Mouse (Mus musculus) limb, embryonic 10.5 days (tissue): ENCODE measurements around the gene Arl2bp. TPM values are rescaled to one million over a fixed set of nuclear protein-coding genes. Genes with fewer than 3 reads are reported as not detected.

Experiments
- DNase-seq: peaks from one replicate; pipeline ENCODE4 v3.0.0-alpha.2; 2017; ENCODE audit warnings: low spot score
- H3K27ac ChIP-seq: fragments of 300-500 bp; sonication (generic); 2 replicates; pipeline ENCODE4 v1.5.1; 2016; ENCODE audit warnings: mild to moderate bottlenecking
- H3K27me3 ChIP-seq: fragments of 300-500 bp; sonication (generic); 2 replicates; pipeline ENCODE4 v1.6.1; 2016; ENCODE audit warnings: low read depth, mild to moderate bottlenecking; ENCODE audit not compliant: poor library complexity, severe bottlenecking
- H3K36me3 ChIP-seq: fragments of 300-500 bp; sonication (generic); 2 replicates; pipeline ENCODE4 v1.6.1; 2016; ENCODE audit warnings: mild to moderate bottlenecking, moderate library complexity
- H3K4me1 ChIP-seq: fragments of 300-500 bp; sonication (generic); 2 replicates; pipeline ENCODE4 v1.6.1; 2016
- H3K4me3 ChIP-seq: fragments of 300-500 bp; sonication (generic); 2 replicates; pipeline ENCODE4 v1.5.1; 2016; ENCODE audit warnings: mild to moderate bottlenecking, moderate library complexity
- H3K9me3 ChIP-seq: fragments of 300-500 bp; sonication (generic); replicated peaks from 2 replicates; pipeline ENCODE4 v1.6.1; 2016; ENCODE audit warnings: mild to moderate bottlenecking
- WGBS: fragments of 180-500 bp; shearing (Covaris S2); methylation state at CpG from one replicate; pipeline ENCODE4 v1.1.7; 2016; 5-methylcytosine and 5-hydroxymethylcytosine counted together
- polyA plus RNA-seq: library from polyadenylated mRNA; unstranded; fragments of >200 nt; fragmentation: Nextera tagmentation; extraction: Ambion mirVana; gene quantifications from 2 replicates; pipeline ENCODE4 v1.2.1, GENCODE M21; 2016

The Arl2bp gene
- polyA plus RNA-seq, 1 experiment from 2014 or later, result 189 TPM

GRCm38 (mm10) chr8:94699366-94699765 is 33.0 kb downstream of the Arl2bp start:
- no peak for DNase-seq
- peaks cover 50% of the 10 kb centered on the region for H3K27me3 ChIP-seq
- no peaks in the 10 kb centered on the region for H3K36me3 ChIP-seq
- 78% methylated on average over 16 of the region's 16 CpGs for WGBS
- no peak overlapping the region for H3K4me3 ChIP-seq
- H3K4me1 ChIP-seq, result peaks cover 19% of the 10 kb centered on the region
- H3K9me3 ChIP-seq, result no peaks in the 10 kb centered on the region
- H3K27ac ChIP-seq, result no peak overlapping the region

DNA sequence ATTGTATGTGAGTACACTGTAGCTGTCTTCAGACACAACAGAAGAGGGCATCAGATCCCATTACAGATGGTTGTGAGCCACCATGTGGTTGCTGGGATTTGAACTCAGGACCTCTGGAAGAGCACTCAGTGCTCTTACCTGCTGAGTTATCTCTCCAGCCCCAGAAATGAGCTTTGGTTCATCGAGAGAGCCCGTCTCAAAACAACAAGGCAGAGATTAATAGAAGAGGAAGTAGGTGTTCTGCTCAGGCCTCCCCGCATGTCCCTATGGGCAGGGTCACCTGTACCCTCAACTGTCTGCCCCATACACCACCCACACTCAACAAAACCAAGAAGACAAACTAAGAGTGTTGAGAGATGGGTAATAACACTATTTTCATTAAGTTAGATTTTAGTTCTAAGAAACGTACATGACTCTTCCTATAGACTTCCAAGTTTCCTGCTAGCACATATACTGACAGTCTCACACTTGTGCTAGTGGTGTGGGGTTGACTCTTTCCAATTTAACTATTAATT is 34.1 kb downstream of the Arl2bp start:
- 90% methylated on average over 4 of the region's 4 CpGs for WGBS
- Histone ChIP-seq H3K9me3 (no peaks in the 10 kb centered on the region), H3K36me3 (no peaks in the 10 kb centered on the region), H3K27ac (no peak overlapping the region), H3K27me3 (peaks cover 39% of the 10 kb centered on the region), H3K4me3 (no peak overlapping the region), H3K4me1 (peaks cover 19% of the 10 kb centered on the region)
- DNase-seq, result no peak

DNA sequence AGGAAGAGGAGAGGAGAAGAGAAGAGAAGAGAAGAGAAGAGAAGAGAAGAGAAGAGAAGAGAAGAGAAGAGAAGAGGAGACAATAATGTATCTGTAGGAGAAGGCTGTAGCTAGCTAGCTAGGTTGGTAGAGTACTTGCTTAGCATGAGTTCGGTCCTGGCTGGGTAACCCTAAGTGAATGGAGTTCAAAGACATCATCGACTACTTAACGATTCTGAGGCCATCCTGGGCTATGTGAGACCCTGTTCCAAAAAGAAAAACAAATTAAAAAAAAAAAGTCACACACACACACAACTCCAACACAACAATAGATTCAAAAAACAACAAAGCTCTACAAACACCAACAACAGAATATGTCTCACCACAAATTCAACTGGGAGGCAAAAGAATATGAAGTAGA is 35.8 kb downstream of the Arl2bp start:
- WGBS, result 78% methylated on average over 3 of the region's 3 CpGs
- Histone ChIP-seq H3K9me3 (no peaks in the 10 kb centered on the region), H3K4me3 (peak overlapping the region; percentile 59; the same call in 1 of the 2 replicates)

GRCm38 (mm10) chr8:94702844-94703813 is 36.7 kb downstream of the Arl2bp start:
- Histone ChIP-seq H3K27me3 (peaks cover 12% of the 10 kb centered on the region), H3K27ac (no peak overlapping the region; the same call in 1 of the 2 replicates)

More for the DNA sequence above, 35.8 kb downstream of the Arl2bp start:
- H3K27ac ChIP-seq, result no peak overlapping the region
- peak; percentile 19 for DNase-seq
- no peaks in the 10 kb centered on the region for H3K36me3 ChIP-seq
- H3K27me3 ChIP-seq, result peaks cover 22% of the 10 kb centered on the region
- peaks cover 19% of the 10 kb centered on the region; the same call in 1 of the 2 replicates for H3K4me1 ChIP-seq

DNA sequence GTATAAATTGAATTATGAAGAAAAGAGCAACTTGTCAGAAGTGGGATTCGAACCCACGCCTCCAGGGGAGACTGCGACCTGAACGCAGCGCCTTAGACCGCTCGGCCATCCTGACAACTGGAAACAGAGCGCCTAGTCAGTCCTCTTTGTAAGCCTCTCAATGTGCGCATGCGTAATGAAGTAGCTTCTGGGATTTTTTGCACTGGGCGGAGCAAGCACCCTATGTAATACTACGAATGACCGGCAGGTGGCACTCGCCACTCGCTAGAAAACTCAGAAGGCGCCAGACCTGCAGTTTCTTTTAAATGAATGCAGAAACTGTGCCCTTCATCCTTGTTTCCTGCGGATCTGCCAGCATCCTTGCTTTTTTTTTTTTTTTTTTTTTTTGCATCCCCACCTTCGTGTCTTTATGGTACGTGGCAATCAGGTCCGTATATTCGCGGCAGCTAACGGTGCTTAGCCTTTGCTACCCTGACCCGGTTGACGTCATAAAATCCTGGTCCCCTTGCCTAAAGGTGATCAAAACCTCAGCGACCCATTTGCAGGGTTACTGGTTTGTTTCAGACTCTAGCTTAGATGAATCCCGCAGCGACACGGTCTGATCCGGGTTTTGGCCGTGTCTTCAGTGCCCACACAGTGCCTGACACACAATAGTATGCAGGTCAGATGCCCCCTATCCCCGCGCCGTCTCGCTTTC is 37.7 kb downstream of the Arl2bp start:
- H3K4me3 ChIP-seq, result peak overlapping the region; percentile 60
- peaks cover 8% of the 10 kb centered on the region; the same call in 1 of the 2 replicates for H3K27me3 ChIP-seq
- peaks cover 21% of the 10 kb centered on the region; the same call in 1 of the 2 replicates for H3K4me1 ChIP-seq
- peak; percentile 100 for DNase-seq
- H3K9me3 ChIP-seq, result no peaks in the 10 kb centered on the region
- H3K27ac ChIP-seq, result peak overlapping the region; percentile 30; the same call in 1 of the 2 replicates
- H3K36me3 ChIP-seq, result no peaks in the 10 kb centered on the region
- WGBS, result under 1% methylated on average over 35 of the region's 35 CpGs

More at GRCm38 (mm10) chr8:94702844-94703813, 36.7 kb downstream of the Arl2bp start:
- Histone ChIP-seq H3K4me3 (peak overlapping the region; percentile 59), H3K4me1 (peaks cover 21% of the 10 kb centered on the region; the same call in 1 of the 2 replicates), H3K36me3 (no peaks in the 10 kb centered on the region), H3K9me3 (no peaks in the 10 kb centered on the region)
- peak; percentile 85 for DNase-seq
- WGBS, result 1% methylated on average over 35 of the region's 35 CpGs

DNA sequence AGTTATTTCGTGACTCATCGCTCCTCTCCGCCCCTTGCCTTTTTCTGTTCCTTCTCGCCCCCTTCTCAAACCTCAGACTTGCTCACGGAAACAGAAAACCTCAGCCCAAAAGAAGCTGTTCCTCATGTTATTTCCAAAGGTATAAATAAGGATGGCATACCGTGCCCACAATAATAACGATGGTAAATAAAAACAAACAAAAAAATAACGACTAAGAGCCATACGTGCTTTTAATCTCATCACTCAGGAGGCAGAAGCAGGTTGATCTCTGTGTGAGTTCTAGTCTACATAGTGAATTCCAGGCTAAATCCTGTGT is 38.2 kb downstream of the Arl2bp start:
- Histone ChIP-seq H3K4me3 (peak overlapping the region; percentile 60), H3K27me3 (peaks cover 2% of the 10 kb centered on the region; the same call in 1 of the 2 replicates), H3K9me3 (no peaks in the 10 kb centered on the region), H3K27ac (peak overlapping the region; percentile 30; the same call in 1 of the 2 replicates), H3K4me1 (peaks cover 24% of the 10 kb centered on the region), H3K36me3 (no peaks in the 10 kb centered on the region)
- DNase-seq, result no peak
- 21% methylated on average over 9 of the region's 9 CpGs for WGBS

- WGBS, result 86% methylated on average over 10 of the region's 10 CpGs
- H3K27me3 ChIP-seq, result no peaks in the 10 kb centered on the region; the same call in 1 of the 2 replicates
Measured at GRCm38 (mm10) chr8:94705581-94706245, 39.3 kb downstream of the Arl2bp start.

DNA sequence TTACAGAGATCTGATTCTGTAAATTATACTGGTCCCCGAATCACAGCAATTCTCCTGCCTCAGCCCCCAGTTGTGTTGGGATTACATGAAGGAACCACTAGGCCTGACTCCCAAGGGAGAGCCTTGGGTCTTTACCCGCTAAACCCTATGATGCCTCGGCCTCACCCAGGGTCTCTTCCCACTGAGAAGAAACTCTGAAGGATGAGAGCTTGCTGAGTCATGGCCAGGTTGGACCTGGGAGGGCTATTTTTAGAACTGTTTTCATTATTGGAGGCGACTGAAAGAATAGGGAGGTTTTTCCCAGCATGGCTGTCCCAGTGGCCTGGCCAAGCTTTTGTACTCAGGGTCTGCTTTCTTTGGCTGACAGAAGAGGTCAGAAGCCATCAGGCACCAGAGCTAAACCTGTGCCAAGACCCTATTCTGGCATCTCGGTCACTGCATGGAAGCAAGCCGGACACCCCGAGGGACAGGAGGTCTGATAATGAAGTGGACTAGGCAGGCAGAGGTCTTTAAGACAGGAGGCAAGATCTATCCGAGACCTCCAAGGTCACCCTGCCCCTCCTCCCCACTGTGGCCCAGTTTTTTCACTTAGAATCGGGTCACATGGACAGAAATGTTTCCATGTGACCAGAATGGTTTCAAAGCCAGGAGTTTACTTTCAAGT is 40.5 kb downstream of the Arl2bp start:
- peaks cover 41% of the 10 kb centered on the region for H3K4me1 ChIP-seq
- peak; percentile 27 for DNase-seq
- no peaks in the 10 kb centered on the region; the same call in 1 of the 2 replicates for H3K27me3 ChIP-seq
- H3K27ac ChIP-seq, result no peak overlapping the region
- no peaks in the 10 kb centered on the region for H3K9me3 ChIP-seq
- H3K4me3 ChIP-seq, result no peak overlapping the region
- no peaks in the 10 kb centered on the region for H3K36me3 ChIP-seq
- WGBS, result 79% methylated on average over 9 of the region's 9 CpGs

More at GRCm38 (mm10) chr8:94705581-94706245, 39.3 kb downstream of the Arl2bp start:
- Histone ChIP-seq H3K27ac (no peak overlapping the region), H3K4me1 (peaks cover 33% of the 10 kb centered on the region), H3K9me3 (no peaks in the 10 kb centered on the region), H3K4me3 (no peak overlapping the region), H3K36me3 (no peaks in the 10 kb centered on the region)
- peak; percentile 29 for DNase-seq

GRCm38 (mm10) chr8:94710336-94710735 is 43.9 kb downstream of the Arl2bp start:
- DNase-seq, result peak; percentile 31
- 61% methylated on average over 8 of the region's 8 CpGs for WGBS
- Histone ChIP-seq H3K36me3 (no peaks in the 10 kb centered on the region), H3K4me1 (peaks cover 33% of the 10 kb centered on the region), H3K27me3 (no peaks in the 10 kb centered on the region; the same call in 1 of the 2 replicates), H3K9me3 (no peaks in the 10 kb centered on the region), H3K27ac (peak overlapping the region; percentile 66), H3K4me3 (no peak overlapping the region)

DNA sequence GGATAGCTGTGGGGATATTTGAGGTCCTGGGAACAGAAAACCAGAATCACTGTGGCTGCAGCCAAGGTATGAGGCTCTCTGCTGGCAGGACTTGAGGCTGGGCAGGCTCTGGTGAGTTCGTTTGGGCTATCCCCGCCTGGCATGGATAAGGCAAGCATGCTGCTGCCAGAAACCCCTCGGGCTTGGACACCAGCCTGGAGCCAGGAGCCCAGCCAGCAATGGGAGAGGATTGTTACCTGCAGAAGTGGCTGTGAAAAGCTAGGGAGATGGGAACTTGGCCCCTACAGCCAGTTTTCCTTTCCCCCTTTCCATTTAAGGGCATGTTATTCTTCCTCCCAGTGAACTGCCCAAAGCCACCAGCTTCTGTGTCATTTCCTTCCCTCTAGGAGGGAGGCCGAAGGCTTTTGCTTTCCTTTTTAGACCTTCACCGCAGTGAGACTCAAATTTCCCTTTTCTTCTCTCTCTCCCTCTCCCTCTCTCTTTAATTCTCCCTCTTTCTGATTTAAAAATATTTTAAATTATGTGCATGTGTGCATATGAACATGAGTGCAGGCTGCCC is 44.8 kb downstream of the Arl2bp start:
- Histone ChIP-seq H3K27me3 (no peaks in the 10 kb centered on the region), H3K4me1 (peaks cover 27% of the 10 kb centered on the region), H3K27ac (peak overlapping the region; percentile 61), H3K4me3 (no peak overlapping the region), H3K9me3 (no peaks in the 10 kb centered on the region), H3K36me3 (no peaks in the 10 kb centered on the region)
- peak; percentile 22 for DNase-seq
- 68% methylated on average over 5 of the region's 5 CpGs for WGBS

DNA sequence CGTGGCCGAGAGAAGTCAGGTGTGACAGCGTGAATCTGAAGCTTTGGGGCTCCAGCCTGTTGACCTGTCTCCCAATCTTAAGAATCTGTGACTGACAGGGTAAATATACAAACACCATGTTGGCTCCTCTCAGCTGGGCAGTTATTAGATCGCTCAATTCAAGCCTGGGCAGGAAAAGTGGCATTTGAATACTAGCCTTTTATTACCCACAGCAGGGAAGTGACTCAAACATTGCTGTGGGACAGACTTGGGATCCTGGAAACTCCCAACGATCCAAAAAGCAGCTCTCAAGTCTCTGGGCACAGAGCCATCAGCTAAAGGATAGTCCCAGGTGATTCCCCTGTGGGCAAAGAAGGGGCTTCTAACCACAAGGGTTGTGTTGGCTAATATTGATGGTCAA is 48.2 kb downstream of the Arl2bp start:
- peaks cover 18% of the 10 kb centered on the region for H3K4me1 ChIP-seq
- no peaks in the 10 kb centered on the region for H3K27me3 ChIP-seq
- 75% methylated on average over 5 of the region's 5 CpGs for WGBS
- no peak overlapping the region for H3K4me3 ChIP-seq
- no peak for DNase-seq
- no peaks in the 10 kb centered on the region for H3K9me3 ChIP-seq
- no peak overlapping the region for H3K27ac ChIP-seq
- H3K36me3 ChIP-seq, result no peaks in the 10 kb centered on the region
